Mouse (Mus musculus) Muller cell, postnatal 12 days (primary cell): ENCODE measurements around the gene Tifab.

Source experiments
- DNase-seq: peaks from one replicate; pipeline ENCODE4 v3.0.0-alpha.2; 2015; ENCODE audit errors: inconsistent ontology term

Gene Tifab

GRCm38 (mm10) chr13:56176310-56176709, 2.4 kb downstream of the Tifab start:
- no peak for DNase-seq

GRCm38 (mm10) chr13:56175848-56176247, 2.8 kb downstream of the Tifab start:
- DNase-seq = no peak

- no peak for DNase-seq
These were observed 5.7 kb downstream of the Tifab start for GRCm38 (mm10) chr13:56172901-56173545.

- no peak for DNase-seq
These were observed 6.6 kb downstream of the Tifab start for GRCm38 (mm10) chr13:56172106-56172505.

- DNase-seq = no peak
These were observed 10.3 kb downstream of the Tifab start for GRCm38 (mm10) chr13:56168403-56168781.

GRCm38 (mm10) chr13:56167446-56168402, 11.0 kb downstream of the Tifab start:
- no peak for DNase-seq

GRCm38 (mm10) chr13:56165561-56165960, 13.1 kb downstream of the Tifab start:
- no peak for DNase-seq

GRCm38 (mm10) chr13:56164372-56164771, 14.3 kb downstream of the Tifab start:
- no peak for DNase-seq

- DNase-seq = no peak
These were observed 14.9 kb downstream of the Tifab start for GRCm38 (mm10) chr13:56163751-56164150.

GRCm38 (mm10) chr13:56162859-56163258, 15.8 kb downstream of the Tifab start:
- no peak for DNase-seq

- DNase-seq = no peak
These were observed 18.9 kb downstream of the Tifab start for GRCm38 (mm10) chr13:56159614-56160363.

GRCm38 (mm10) chr13:56159016-56159601, 19.6 kb downstream of the Tifab start:
- DNase-seq = no peak

GRCm38 (mm10) chr13:56155671-56156070, 23.0 kb downstream of the Tifab start:
- DNase-seq = no peak

GRCm38 (mm10) chr13:56155048-56155447, 23.6 kb downstream of the Tifab start:
- no peak for DNase-seq

- DNase-seq = no peak
These were observed 25.8 kb downstream of the Tifab start for GRCm38 (mm10) chr13:56152773-56153460.

- peak; percentile 48 for DNase-seq
These were observed 27.1 kb downstream of the Tifab start for GRCm38 (mm10) chr13:56151404-56152226.

GRCm38 (mm10) chr13:56145523-56145922, 33.2 kb downstream of the Tifab start:
- DNase-seq = no peak

GRCm38 (mm10) chr13:56144021-56144420, 34.7 kb downstream of the Tifab start:
- no peak for DNase-seq

GRCm38 (mm10) chr13:56143151-56143513, 35.6 kb downstream of the Tifab start:
- no peak for DNase-seq

GRCm38 (mm10) chr13:56142382-56143150, 36.1 kb downstream of the Tifab start:
- no peak for DNase-seq
